Mouse (Mus musculus) left cerebral cortex, adult 8-10 months (tissue): Measurements from ENCODE around the gene Telo2. TPM values are rescaled to one million over a fixed set of nuclear protein-coding genes. Genes with fewer than 3 reads are reported as not detected.

Experiments
- DNase-seq, 2 experiments: peaks; one replicate each; pipeline ENCODE4 v3.0.0; 2022; ENCODE audit warnings: low spot score in 2 of 2
- total RNA-seq, 4 experiments: library from RNA; stranded (reverse); gene quantifications; 2 replicates each; pipeline ENCODE4 v1.2.4; 2022

Telo2 gene
- total RNA-seq, 4 experiments from 2014 or later, result 22.6 to 34.6 (median 28.6) TPM

DNA sequence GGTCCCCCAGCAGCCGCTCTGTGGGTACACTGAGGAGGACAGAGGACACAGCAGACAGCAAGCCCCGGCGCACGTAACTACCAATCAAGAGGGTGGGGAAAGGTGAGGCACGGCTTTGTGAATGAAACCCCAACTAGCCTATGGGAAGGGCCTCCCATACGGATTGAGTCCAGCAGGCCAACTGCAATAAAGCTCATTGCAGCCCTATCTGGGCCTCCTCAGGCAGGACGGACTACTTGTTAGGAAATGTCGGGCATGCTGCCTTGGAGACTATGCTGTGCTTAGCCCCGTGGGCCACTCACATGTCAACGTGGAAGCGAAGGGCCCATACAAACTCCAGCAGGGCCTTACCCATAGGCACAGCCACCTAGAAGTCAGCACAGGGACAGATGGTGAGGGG is 14.4 kb downstream of the Telo2 start:
- no peak for DNase-seq

DNA sequence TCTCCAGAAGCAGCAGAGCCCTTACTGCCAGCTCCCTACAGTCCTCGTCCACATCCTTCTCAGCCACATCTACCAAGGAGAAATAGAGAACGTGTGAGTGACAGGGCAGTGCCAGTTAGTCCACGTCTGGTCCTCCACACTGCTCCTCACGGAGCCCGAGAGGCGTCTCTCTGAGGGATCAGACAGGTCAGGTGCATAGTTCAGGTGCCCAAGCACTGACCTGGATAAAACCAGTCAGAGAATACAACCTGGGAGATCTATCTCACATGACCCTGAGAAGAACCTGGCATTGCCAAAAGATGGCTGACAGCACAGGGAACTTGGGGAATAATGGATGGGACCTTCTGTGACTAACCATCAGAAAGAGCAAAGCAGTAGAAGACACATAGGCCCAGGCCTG is 15.7 kb downstream of the Telo2 start:
- DNase-seq, result no peak

DNA sequence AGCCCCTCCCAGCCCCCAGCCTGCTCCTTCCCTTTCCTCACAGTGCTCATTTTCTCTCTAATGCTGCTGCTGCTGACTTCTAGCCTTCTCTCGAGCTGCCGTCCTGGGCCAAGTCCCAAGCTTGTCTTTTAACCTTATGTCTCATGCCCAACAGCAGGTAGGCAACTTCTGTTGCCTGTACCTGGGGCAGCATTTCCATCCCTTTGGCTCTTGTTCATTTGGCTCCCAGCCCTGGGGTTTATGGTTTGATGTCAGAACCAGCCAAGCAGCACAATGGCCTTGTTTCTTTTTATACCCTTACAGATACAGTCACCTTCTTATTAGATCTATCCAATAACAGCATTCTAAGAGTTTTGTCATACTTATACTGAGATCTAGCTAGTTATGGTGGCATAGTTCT is 19.5 kb downstream of the Telo2 start:
- no peak for DNase-seq

GRCm38 (mm10) chr17:25090450-25090849 is 25.3 kb downstream of the Telo2 start:
- DNase-seq, result no peak

DNA sequence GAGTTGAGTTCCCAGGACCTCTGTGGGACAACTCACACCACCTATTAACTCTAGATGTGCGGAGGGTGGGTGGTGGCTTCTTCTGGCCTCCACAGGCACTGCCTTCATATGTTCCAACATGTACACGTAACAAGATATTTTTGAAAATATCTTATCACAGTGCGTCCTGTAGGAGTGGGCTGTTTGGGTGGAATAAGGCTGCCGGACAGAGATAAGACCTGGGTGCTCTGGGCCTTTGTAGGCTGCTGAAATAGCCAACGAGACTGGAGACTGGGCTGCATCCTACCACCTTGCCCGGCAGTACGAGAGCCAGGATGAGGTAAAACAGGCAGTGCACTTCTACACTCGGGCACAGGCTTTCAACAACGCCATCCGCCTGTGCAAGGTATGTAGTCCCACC is 26.6 kb downstream of the Telo2 start:
- DNase-seq, result no peak

- no peak for DNase-seq
Observed at GRCm38 (mm10) chr17:25086724-25087123, 29.0 kb downstream of the Telo2 start.

DNA sequence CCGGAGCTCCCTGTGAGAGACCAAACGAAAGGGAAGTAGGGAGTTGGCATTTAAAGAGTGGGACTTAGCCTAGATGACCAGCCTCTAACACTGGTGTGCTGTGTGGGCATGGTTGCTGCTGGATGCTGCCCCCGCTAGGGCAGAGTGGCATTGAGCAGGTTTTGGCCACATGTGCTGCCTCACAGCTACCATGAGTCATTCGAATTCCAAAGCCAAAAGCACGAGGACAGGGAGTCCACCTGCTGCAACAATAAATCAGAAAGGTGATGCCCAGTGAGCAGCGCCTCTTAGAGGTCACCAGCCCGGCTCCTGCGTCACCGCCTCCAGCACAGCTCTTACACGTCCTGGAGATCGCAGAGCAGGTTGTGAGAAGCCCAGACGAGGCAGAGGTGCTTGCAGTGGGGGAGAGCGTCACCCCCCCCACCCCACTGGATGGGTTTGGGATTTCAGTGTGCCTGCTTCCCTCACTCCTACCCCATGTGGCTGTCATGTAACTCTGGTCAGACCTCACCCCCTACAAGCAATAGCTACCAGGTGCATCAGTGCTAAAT is 30.9 kb downstream of the Telo2 start:
- no peak for DNase-seq

GRCm38 (mm10) chr17:25083444-25083931 is 32.3 kb downstream of the Telo2 start, which contains the start of gene Tmem204:
TSS of gene Tmem204 (minus strand) at chr17:25083591.
- no peak for DNase-seq

- DNase-seq, result no peak
Observed at GRCm38 (mm10) chr17:25082887-25083286, 32.9 kb downstream of the Telo2 start.

DNA sequence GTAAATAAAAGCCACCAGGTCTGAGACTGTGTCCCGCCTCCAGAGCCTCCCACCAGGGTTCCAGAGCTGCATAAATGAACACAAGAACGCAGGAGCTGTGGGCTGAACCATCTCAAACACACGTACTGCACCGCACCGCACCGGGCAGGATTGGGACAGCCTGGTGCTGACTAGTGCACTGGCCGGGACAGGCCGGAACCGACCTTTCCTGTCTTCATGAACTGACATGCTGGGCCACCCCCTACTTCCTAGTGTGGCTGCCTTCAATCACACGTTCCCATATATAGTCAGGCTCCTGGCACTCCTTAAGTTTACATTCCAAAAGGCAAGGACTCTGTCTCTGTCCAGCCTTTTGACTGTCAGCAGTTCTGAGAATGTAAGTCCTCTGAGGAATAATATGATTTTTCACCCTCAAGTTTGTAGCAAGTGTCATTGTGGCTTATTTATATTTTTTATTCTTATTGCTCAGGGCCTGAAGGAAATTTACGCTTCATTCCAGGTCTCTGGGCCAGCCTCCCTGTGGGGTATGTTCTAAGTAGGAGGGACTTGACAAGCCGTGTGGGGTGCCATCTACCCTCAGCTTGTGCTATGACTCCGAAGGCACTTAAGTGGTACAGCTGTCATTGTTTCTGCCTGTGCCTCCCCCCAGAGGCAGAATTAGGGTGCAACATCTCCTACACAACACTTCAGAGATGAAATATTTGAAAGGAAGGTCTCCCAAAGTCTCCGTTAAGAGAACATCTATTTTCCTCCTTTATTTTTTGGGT is 33.5 kb downstream of the Telo2 start:
- no peak for DNase-seq

- DNase-seq, result no peak
Observed at GRCm38 (mm10) chr17:25080960-25081381, 34.8 kb downstream of the Telo2 start.

GRCm38 (mm10) chr17:25080210-25080609 is 35.6 kb downstream of the Telo2 start:
- no peak for DNase-seq

DNA sequence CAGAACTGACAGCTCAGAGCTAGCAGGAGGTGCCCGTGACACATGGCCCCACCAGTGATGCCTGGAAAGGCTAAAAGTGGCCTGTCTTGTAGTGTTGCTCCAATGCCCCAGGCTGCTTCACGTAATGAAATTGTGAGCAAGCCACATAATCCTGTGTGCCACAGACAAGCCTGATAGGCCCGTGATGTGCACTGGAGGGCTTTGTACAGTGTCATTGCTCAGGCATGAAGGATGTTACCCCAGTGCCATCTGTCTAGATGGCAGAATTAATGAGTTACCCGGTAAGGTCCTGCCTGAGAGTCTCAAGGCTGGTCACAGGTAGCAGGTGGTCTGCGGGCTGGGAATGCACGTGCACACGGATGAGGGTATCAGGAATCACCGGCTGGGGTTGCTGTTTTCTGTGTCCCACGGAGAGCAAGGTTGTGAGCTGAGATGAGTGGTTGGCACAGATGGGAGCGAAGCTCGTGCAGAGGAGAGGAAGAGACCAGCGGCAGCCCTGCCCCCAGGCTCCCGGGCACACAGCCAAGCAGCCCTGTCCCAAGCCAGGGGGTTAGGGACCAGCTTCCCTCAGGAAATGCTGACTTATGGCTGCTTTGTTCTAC is 37.9 kb downstream of the Telo2 start:
- DNase-seq, result peak in 1 of 2 experiments; percentile 27

DNA sequence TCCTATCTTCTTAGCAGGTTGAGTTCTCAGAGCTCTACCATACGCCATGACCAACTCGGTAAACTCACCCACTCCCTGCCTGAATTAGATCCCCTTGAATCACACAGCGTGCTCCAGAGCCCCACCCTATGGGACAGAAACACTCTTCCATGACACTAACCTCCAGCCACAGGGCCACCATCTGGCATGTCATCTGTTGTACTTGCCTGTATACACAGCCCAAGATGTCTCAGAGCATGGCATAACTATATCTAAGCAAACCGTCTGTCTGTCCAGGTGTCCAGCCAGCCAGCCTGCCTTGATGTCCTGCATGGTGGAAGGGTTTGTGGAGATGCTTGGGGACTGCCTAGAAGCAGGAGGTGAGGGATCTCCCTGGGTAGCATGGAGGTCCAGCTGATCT is 38.9 kb downstream of the Telo2 start:
- peak in 1 of 2 experiments; percentile 37 for DNase-seq

GRCm38 (mm10) chr17:25068690-25069089 is 47.1 kb downstream of the Telo2 start:
- DNase-seq, result no peak

- DNase-seq, result no peak
Observed at GRCm38 (mm10) chr17:25067442-25067851, 48.3 kb downstream of the Telo2 start.

DNA sequence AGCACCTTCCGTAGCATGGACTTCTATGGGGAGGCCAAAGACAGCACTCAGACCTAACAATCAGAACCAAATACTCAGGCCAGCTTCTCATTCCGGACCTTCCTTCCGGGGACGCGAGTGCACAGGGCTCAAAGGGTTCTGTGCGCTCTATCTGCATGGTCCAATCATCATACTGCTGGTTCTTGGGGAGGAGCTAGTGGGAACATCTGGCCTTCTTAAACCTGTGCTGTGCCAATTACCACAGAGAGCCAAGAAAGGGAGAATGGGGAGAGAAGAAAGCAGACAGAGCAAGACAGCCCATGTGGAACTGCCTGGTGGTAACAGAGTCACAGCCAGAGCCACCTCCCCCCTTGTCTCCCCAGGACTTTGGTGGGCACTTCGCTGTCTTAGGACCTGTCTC is 49.2 kb downstream of the Telo2 start:
- no peak for DNase-seq

DNA sequence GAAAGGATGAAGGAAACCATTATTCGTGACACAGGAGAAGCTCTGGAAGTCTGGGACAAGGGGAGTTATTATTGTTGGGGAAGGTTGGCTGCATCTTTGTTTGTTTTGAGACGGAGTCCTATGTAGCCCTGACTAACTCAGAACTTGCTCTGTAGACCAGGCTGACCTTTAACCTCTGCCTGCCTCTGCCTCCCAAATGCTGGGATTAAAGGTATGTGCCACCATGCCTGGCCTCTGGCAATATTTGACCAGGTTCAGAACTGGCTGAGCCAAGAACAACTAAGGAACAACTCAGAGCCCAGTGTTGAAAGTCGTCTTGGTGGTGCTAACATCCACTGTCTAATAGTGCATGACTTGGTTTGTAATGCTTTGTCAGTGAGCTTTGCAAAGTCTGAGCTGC is 50.6 kb downstream of the Telo2 start:
- no peak for DNase-seq

GRCm38 (mm10) chr17:25064351-25064750 is 51.4 kb downstream of the Telo2 start:
- DNase-seq, result no peak

DNA sequence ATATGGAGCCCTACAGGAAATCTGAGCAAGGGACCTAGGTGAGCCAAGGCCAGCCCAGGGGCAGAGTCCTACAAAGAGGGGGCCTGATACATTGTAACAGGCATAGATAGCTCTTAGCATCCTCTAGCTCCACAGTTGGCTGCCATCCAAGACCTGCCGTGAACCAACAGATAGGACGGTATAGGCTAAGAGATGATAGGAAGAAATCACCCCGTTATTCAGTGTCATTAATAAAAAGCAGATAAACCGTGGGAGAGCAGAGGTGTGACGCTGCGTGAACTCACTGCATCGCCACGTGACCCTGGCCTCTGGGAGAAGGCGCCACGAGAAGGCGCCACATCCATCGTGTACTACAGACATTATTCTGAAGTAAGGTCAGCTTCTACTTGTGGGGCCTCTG is 51.9 kb downstream of the Telo2 start:
- DNase-seq, result no peak

DNA sequence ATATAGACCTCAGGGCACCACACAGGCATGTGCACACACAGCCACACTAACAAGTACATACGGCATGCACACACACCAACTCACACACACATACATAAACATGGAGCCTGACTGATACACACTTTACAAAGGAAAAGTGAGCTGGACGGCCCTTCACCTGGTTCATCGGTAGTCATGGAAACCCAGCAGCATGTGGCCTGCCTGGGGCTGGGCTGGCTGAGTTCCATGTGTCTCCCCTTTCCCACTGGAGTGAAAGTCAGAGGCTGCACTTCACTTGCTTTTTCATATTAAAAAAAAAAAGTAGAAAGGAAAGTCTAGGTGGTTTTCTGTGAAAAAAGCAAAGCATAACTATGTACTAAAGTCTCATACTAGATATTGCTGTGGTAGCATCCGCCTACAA is 52.5 kb downstream of the Telo2 start:
- DNase-seq, result no peak

GRCm38 (mm10) chr17:25057041-25057440 is 58.7 kb downstream of the Telo2 start:
- DNase-seq, result no peak

DNA sequence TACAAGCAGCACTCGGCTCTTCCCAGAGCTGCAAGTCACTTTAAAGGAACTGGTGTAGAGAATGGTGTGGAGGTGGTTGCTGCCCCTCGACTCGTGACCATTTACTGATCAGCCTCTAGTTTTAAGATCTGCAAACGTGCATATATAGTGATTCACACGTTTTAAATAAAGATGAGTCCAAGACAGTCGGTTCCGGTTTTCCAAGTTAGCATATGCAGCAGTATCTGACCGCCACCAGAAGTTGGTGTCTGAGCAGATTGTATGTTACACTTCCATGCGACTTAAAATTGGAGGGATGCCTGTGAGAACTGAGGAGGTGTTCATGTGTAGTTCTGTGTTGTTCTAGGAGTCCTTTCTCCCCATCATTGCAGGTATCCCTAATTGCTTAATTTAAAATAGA is 62.5 kb downstream of the Telo2 start:
- no peak for DNase-seq
